Mouse (Mus musculus) CD4-positive naive resting alpha-beta T cell, adult 76 days (primary cell): ENCODE data around the gene Fat1. TPM values are rescaled to one million over a fixed set of nuclear protein-coding genes. Genes with fewer than 3 reads are reported as not detected.

Experiments used
- total RNA-seq: library from RNA; stranded (reverse); gene quantifications from one replicate; pipeline ENCODE4 v1.2.4, GENCODE M21; 2023

The Fat1 gene
- total RNA-seq = not detected

GRCm38 (mm10) chr8:44934850-44935497 lies at the start of gene Fat1:
Gene Fat1, plus strand, starts transcription at chr8:44935447.

DNA sequence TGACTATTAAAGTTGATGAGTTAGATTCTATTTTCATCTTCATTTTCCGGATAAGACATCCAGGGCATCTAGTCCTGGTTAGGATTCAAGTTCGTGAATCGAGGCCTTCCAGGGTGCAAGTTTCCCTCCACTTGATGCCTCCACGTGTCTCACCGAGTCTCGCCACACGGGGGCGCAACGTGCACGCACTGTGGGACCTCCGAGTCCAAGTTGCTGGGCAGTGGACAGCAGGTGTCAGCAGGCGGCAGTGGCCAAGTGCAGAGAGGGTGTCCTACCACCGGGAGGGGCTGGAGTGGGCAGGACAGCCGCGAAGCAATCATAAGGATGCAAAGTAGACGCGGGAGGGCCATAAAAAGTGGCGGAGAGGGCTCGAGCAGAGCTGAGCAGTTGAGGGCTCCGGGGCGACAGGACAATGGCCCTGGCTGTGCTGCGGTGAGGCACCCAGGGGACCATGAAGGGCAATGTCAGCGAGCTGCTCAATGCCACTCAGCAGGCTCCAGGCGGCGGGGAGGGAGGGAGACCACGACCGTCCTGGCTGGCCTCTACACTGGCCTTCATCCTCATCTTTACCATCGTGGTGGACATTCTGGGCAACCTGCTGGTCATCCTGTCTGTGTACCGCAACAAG lies 133.6 kb downstream of the Fat1 start, which contains the start of gene Mtnr1a:
Gene Mtnr1a (plus strand): TSS at position 379 of the 628 bp plus-strand sequence.

Other genes starting within 250 kb of the Fat1 start
- gene Mtnr1a, start 133.7 kb downstream of the Fat1 start, total RNA-seq = not detected